Mouse (Mus musculus) liver, embryonic 13.5 days (tissue): ENCODE results near the gene Ccng2. TPM values are rescaled to one million over a fixed set of nuclear protein-coding genes. Genes with fewer than 3 reads are reported as not detected.

ENCODE experiments used
- ATAC-seq: fragments of 200-750 bp; cut with Nextera tagmentation; 2 replicates; pipeline ENCODE4 v1.8.0; 2017; ENCODE audit warnings: low read depth, mild to moderate bottlenecking, moderate number of reproducible peaks, moderate library complexity
- DNase-seq: peaks from one replicate; pipeline ENCODE4 v3.0.0; 2022
- H3K27ac ChIP-seq: fragments of 300-500 bp; sonication (generic); 2 replicates; pipeline ENCODE4 v1.5.1; 2015; ENCODE audit warnings: moderate library complexity, mild to moderate bottlenecking, inconsistent platforms
- H3K27me3 ChIP-seq: fragments of 300-500 bp; sonication (generic); 2 replicates; pipeline ENCODE4 v1.6.1; 2015; ENCODE audit warnings: mild to moderate bottlenecking, inconsistent platforms
- H3K36me3 ChIP-seq: fragments of 300-500 bp; sonication (generic); 2 replicates; pipeline ENCODE4 v1.6.1; 2015; ENCODE audit warnings: mild to moderate bottlenecking, inconsistent platforms
- H3K4me1 ChIP-seq: fragments of 300-500 bp; sonication (generic); replicated peaks from 2 replicates; pipeline ENCODE4 v1.6.1; 2015; ENCODE audit warnings: inconsistent platforms
- H3K4me2 ChIP-seq: fragments of 300-500 bp; sonication (generic); 2 replicates; pipeline ENCODE4 v1.6.1; 2015; ENCODE audit warnings: inconsistent platforms, mild to moderate bottlenecking, moderate library complexity
- H3K4me3 ChIP-seq: fragments of 300-500 bp; sonication (generic); replicated peaks from 2 replicates; pipeline ENCODE4 v1.5.1; 2015; ENCODE audit warnings: mild to moderate bottlenecking, inconsistent platforms
- H3K9ac ChIP-seq: fragments of 300-500 bp; sonication (generic); 2 replicates; pipeline ENCODE4 v1.6.1; 2015; ENCODE audit warnings: mild to moderate bottlenecking, inconsistent platforms
- H3K9me3 ChIP-seq: fragments of 300-500 bp; sonication (generic); replicated peaks from 2 replicates; pipeline ENCODE4 v1.6.1; 2016; ENCODE audit warnings: inconsistent platforms
- WGBS: fragments of 180-500 bp; shearing (Covaris S2); methylation state at CpG from one replicate; pipeline ENCODE4 v1.1.7; 2015; ENCODE audit not compliant: insufficient replicate concordance; 5-methylcytosine and 5-hydroxymethylcytosine counted together
- polyA plus RNA-seq: library from polyadenylated mRNA; unstranded; fragments of >200 nt; fragmentation: Nextera tagmentation; extraction: Ambion mirVana; gene quantifications from 2 replicates; pipeline ENCODE4 v1.2.1, GENCODE M21; 2015

Ccng2 gene
- polyA plus RNA-seq, 1 experiment from 2014 or later = 15.4 TPM

- Histone ChIP-seq H3K27me3 (no peaks in the 10 kb centered on the region), H3K36me3 (no peaks in the 10 kb centered on the region), H3K4me3 (no peak overlapping the region), H3K27ac (no peak overlapping the region), H3K9ac (no peak overlapping the region), H3K4me1 (no peaks in the 10 kb centered on the region), H3K4me2 (no peak overlapping the region), H3K9me3 (peaks cover 6% of the 10 kb centered on the region)
- DNase-seq (no peak), ATAC-seq (no peak)
- 64% methylated on average over 4 of the region's 4 CpGs for WGBS
Measured at GRCm38 (mm10) chr5:93296754-93297153, 29.7 kb downstream of the Ccng2 start.

GRCm38 (mm10) chr5:93297311-93297710 is 30.3 kb downstream of the Ccng2 start:
- no peak overlapping the region for H3K4me3 ChIP-seq
- WGBS = 65% methylated on average over 3 of the region's 3 CpGs
- no peak for ATAC-seq
- no peak overlapping the region for H3K9ac ChIP-seq
- no peak for DNase-seq
- H3K36me3 ChIP-seq = no peaks in the 10 kb centered on the region
- no peak overlapping the region for H3K27ac ChIP-seq
- peaks cover 6% of the 10 kb centered on the region for H3K9me3 ChIP-seq
- H3K27me3 ChIP-seq = no peaks in the 10 kb centered on the region
- H3K4me1 ChIP-seq = no peaks in the 10 kb centered on the region
- no peak overlapping the region for H3K4me2 ChIP-seq

- H3K27me3 ChIP-seq = no peaks in the 10 kb centered on the region
- ATAC-seq = no peak
- no peaks in the 10 kb centered on the region for H3K36me3 ChIP-seq
Measured at GRCm38 (mm10) chr5:93305126-93305830, 38.2 kb downstream of the Ccng2 start.

GRCm38 (mm10) chr5:93308909-93309308 is 41.9 kb downstream of the Ccng2 start:
- no peak overlapping the region for H3K4me2 ChIP-seq
- DNase-seq (no peak), ATAC-seq (no peak)
- H3K9ac ChIP-seq = no peak overlapping the region
- no peaks in the 10 kb centered on the region for H3K9me3 ChIP-seq
- no peak overlapping the region for H3K27ac ChIP-seq
- H3K36me3 ChIP-seq = no peaks in the 10 kb centered on the region
- no peak overlapping the region for H3K4me3 ChIP-seq
- WGBS = 61% methylated on average over 2 of the region's 2 CpGs
- H3K4me1 ChIP-seq = no peaks in the 10 kb centered on the region
- no peaks in the 10 kb centered on the region for H3K27me3 ChIP-seq

More at GRCm38 (mm10) chr5:93305126-93305830, 38.2 kb downstream of the Ccng2 start:
- 58% methylated on average over 2 of the region's 2 CpGs for WGBS
- no peak overlapping the region for H3K4me3 ChIP-seq
- H3K9me3 ChIP-seq = no peaks in the 10 kb centered on the region
- H3K4me1 ChIP-seq = no peaks in the 10 kb centered on the region
- no peak overlapping the region for H3K4me2 ChIP-seq
- DNase-seq = no peak
- H3K9ac ChIP-seq = no peak overlapping the region
- H3K27ac ChIP-seq = no peak overlapping the region

- DNase-seq = no peak
- WGBS = 15% methylated on average over 1 of the region's 1 CpGs
- no peak for ATAC-seq
Measured at GRCm38 (mm10) chr5:93323320-93324001, 56.4 kb downstream of the Ccng2 start.

More at GRCm38 (mm10) chr5:93323320-93324001, 56.4 kb downstream of the Ccng2 start:
- H3K4me3 ChIP-seq = no peak overlapping the region
- H3K4me1 ChIP-seq = no peaks in the 10 kb centered on the region
- H3K9me3 ChIP-seq = no peaks in the 10 kb centered on the region
- H3K36me3 ChIP-seq = no peaks in the 10 kb centered on the region
- no peak overlapping the region for H3K9ac ChIP-seq
- H3K4me2 ChIP-seq = no peak overlapping the region
- no peak overlapping the region for H3K27ac ChIP-seq
- no peaks in the 10 kb centered on the region for H3K27me3 ChIP-seq

Other genes with a start within 250 kb of the Ccng2 start
- 0.20 and 0.39 TPM in 2 replicates for gene Sowahb, start 222.2 kb upstream of the Ccng2 start, polyA plus RNA-seq
- 28.7 and 36.1 TPM in 2 replicates for gene Sept11, start 173.8 kb upstream of the Ccng2 start, polyA plus RNA-seq
- 35.5 and 36.7 TPM in 2 replicates for gene Ccni, start 60.8 kb upstream of the Ccng2 start, polyA plus RNA-seq
- gene 2010109A12Rik, start 60.7 kb upstream of the Ccng2 start, polyA plus RNA-seq = 1.7 and 2.1 TPM in 2 replicates